Mouse (Mus musculus) cerebellum, adult 2 months (tissue): ENCODE results near the gene Ndufa12.

ENCODE experiments used
- CTCF ChIP-seq: fragments of 200-500 bp; IDR thresholded peaks from 2 replicates; pipeline ENCODE4 v1.5.1; 2011; ENCODE audit warnings: low read depth, mild to moderate bottlenecking, control low read depth, low read length, moderate library complexity, borderline replicate concordance; ENCODE audit not compliant: insufficient read depth
- POLR2A ChIP-seq: fragments of 200-500 bp; IDR thresholded peaks from 2 replicates; pipeline ENCODE4 v1.6.1; 2011; ENCODE audit warnings: low read length, control low read depth, borderline replicate concordance; ENCODE audit not compliant: insufficient read depth

DNA sequence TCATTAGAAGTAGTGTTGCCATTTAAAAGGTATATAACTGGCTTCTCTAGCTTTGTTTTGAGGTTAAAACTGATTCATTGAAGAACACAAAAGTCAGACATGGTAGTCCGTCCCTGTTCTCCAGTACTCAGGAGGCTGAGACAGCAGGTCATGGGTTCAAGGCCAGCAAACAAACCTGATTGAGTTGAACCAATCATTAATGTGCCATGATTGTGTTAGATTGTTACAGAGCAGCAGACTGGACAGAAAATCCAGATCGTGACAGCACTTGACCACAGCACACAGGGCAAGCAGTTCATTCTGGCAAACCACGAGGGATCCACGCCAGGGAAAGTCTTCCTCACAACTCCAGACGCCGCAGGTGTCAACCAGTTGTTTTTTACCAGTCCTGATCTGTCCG lies 36.5 kb upstream of the Ndufa12 start:
- TF ChIP-seq CTCF (no peak), POLR2A (no peak)
